Mouse (Mus musculus) heart, adult 2 months (tissue): ENCODE measurements at regions not wholly inside any gene's neighbourhood (a gene's known extent, or its start where the extent isn't known, plus 50 kb on each side); places are given as distances from the start of the nearest gene placed in this dataset.

Experiments
- CTCF ChIP-seq: fragments of 200-600 bp; IDR thresholded peaks from 2 replicates; pipeline ENCODE4 v1.8.1; 2022; ENCODE audit warnings: antibody characterized with exemption, mild to moderate bottlenecking, moderate library complexity
- EP300 ChIP-seq: fragments of 200-500 bp; IDR thresholded peaks from 2 replicates; pipeline ENCODE4 v1.6.1; 2011; ENCODE audit warnings: low read depth, low read length, control low read depth; ENCODE audit not compliant: insufficient read depth
- POLR2A ChIP-seq: fragments of 200-500 bp; IDR thresholded peaks from 2 replicates; pipeline ENCODE4 v1.6.1; 2011; ENCODE audit warnings: mild to moderate bottlenecking, low read depth, low read length, control low read depth; ENCODE audit not compliant: insufficient read depth

DNA sequence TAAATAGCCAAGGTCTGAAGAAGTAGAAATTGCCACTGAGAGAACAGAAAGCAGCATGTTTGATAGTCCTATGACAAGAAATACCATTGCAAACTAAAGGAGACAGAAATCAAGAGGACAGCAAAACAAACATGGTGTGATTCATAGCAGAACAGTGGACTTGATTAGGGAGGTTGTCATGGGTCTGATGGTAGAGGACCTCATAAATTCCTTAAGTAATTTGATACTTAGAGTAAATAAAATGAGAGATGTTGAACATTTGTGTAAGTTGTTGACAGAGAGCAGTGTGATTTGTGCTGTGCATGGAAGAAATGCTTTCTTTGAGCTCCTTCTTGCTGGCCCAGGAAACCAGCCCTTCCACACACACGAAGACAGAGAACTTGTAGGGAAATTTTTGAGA is 2090.8 kb downstream of the 9330182O14Rik start:
- no peak for TF ChIP-seq POLR2A
- no peak for TF ChIP-seq CTCF
- no peak for TF ChIP-seq EP300
